Mouse (Mus musculus) heart, adult 18-20 months (tissue): Measurements from ENCODE around the gene Cmbl. TPM values are rescaled to one million over a fixed set of nuclear protein-coding genes. Genes with fewer than 3 reads are reported as not detected.
A peak's percentile ranks its signal among the peaks of the same experiment; 100 is the strongest.

Experiments used
- DNase-seq, 2 experiments: peaks; one replicate each; pipeline ENCODE4 v3.0.0; 2021 to 2022; ENCODE audit warnings: mixed read lengths in 1 of 2
- long read RNA-seq, 2 experiments: library from polyadenylated mRNA; stranded (forward); transcript quantifications; one replicate each; pipeline ENCODE4 v2.0.0; 2021
- total RNA-seq, 2 experiments: library from RNA; stranded (reverse); gene quantifications; 2 replicates each; pipeline ENCODE4 v1.2.3; 2021

Gene Cmbl
- total RNA-seq: 10 to 100 TPM; 33.7 to 35.8 TPM
- long read RNA-seq, experiment 1, transcript Cmbl-201 (6 exons, 1,155 nt): major isoform, 25 of 32 reads
- long read RNA-seq, experiment 1, partial matches to known transcripts: 2 of 32 reads
- long read RNA-seq, experiment 1, other reads (novel, unspliced or antisense): 5 of 32 reads
- long read RNA-seq, experiment 2, transcript Cmbl-201 (6 exons, 1,155 nt): major isoform, 17 of 20 reads
- long read RNA-seq, experiment 2, partial matches to known transcripts: 0 of 20 reads
- long read RNA-seq, experiment 2, other reads (novel, unspliced or antisense): 3 of 20 reads

- no peak for DNase-seq
Measured at GRCm38 (mm10) chr15:31565184-31565583, at the start of gene Cmbl. Cmbl (plus strand) TSS chr15:31565389.

- DNase-seq: no peak
Measured at GRCm38 (mm10) chr15:31517186-31517585, 48.0 kb upstream of the Cmbl start.

- DNase-seq: no peak
Measured at GRCm38 (mm10) chr15:31518371-31518770, 46.8 kb upstream of the Cmbl start.

GRCm38 (mm10) chr15:31519000-31519399 is 46.2 kb upstream of the Cmbl start:
- DNase-seq: no peak

- no peak for DNase-seq
Measured at GRCm38 (mm10) chr15:31526463-31526862, 38.7 kb upstream of the Cmbl start.

- no peak for DNase-seq
Measured at GRCm38 (mm10) chr15:31528477-31528876, 36.7 kb upstream of the Cmbl start.

GRCm38 (mm10) chr15:31529103-31529502 is 36.1 kb upstream of the Cmbl start:
- no peak for DNase-seq

GRCm38 (mm10) chr15:31529811-31530658 is 35.2 kb upstream of the Cmbl start:
- peak; percentile 35 to 52 for DNase-seq

- DNase-seq: peak; percentile 89 to 92
Measured at GRCm38 (mm10) chr15:31530659-31531445, 34.3 kb upstream of the Cmbl start, which contains the start of gene March6. March6 (minus strand) TSS chr15:31531053.

GRCm38 (mm10) chr15:31531446-31532330 is 33.5 kb upstream of the Cmbl start:
- peak in 1 of 2 experiments; percentile 29 for DNase-seq

- no peak for DNase-seq
Measured at GRCm38 (mm10) chr15:31532331-31533021, 32.7 kb upstream of the Cmbl start.

GRCm38 (mm10) chr15:31533529-31533928 is 31.7 kb upstream of the Cmbl start:
- no peak for DNase-seq

GRCm38 (mm10) chr15:31534421-31535258 is 30.5 kb upstream of the Cmbl start:
- no peak for DNase-seq

GRCm38 (mm10) chr15:31535259-31535855 is 29.8 kb upstream of the Cmbl start:
- DNase-seq: no peak

GRCm38 (mm10) chr15:31536051-31536737 is 29.0 kb upstream of the Cmbl start:
- DNase-seq: no peak

GRCm38 (mm10) chr15:31537706-31538105 is 27.5 kb upstream of the Cmbl start:
- DNase-seq: no peak

GRCm38 (mm10) chr15:31538346-31538745 is 26.8 kb upstream of the Cmbl start:
- DNase-seq: no peak

GRCm38 (mm10) chr15:31539643-31540512 is 25.3 kb upstream of the Cmbl start:
- no peak for DNase-seq
